Mouse (Mus musculus) brown adipose tissue, adult 24 weeks (tissue): ENCODE measurements around the gene Tmem72. TPM values are rescaled to one million over a fixed set of nuclear protein-coding genes. Genes with fewer than 3 reads are reported as not detected.

ENCODE experiments used
- H3K27ac ChIP-seq: fragments of 200-500 bp; replicated peaks from 2 replicates; pipeline ENCODE4 v1.5.1; 2012; ENCODE audit warnings: low read depth, mild to moderate bottlenecking, low read length
- H3K4me1 ChIP-seq: fragments of 200-500 bp; 2 replicates; pipeline ENCODE4 v1.6.1; 2012; ENCODE audit warnings: low read length, mixed read lengths; ENCODE audit not compliant: control insufficient read depth, insufficient read depth, insufficient read length
- H3K4me3 ChIP-seq: fragments of 200-500 bp; 2 replicates; pipeline ENCODE4 v1.5.1; 2012; ENCODE audit warnings: low read depth, mild to moderate bottlenecking, low read length, moderate library complexity; ENCODE audit not compliant: insufficient read depth
- polyA plus RNA-seq: library from polyadenylated mRNA; stranded (reverse); fragments of >200 nt; gene quantifications from 2 replicates; pipeline ENCODE4 v1.2.4, GENCODE M21; 2012; ENCODE audit not compliant: missing spikeins, insufficient read depth, insufficient read length

The Tmem72 gene
- polyA plus RNA-seq, 1 experiment = not detected

GRCm38 (mm10) chr6:116647763-116648162 lies 69.0 kb downstream of the Tmem72 start:
- peak overlapping the region; percentile 84 for H3K27ac ChIP-seq
- no peak overlapping the region for H3K4me3 ChIP-seq
- H3K4me1 ChIP-seq = peaks cover 50% of the 10 kb centered on the region

GRCm38 (mm10) chr6:116644335-116644734 lies 72.4 kb downstream of the Tmem72 start:
- peak overlapping the region; percentile 99 for H3K27ac ChIP-seq
- peaks cover 49% of the 10 kb centered on the region for H3K4me1 ChIP-seq
- no peak overlapping the region for H3K4me3 ChIP-seq

- H3K4me1 ChIP-seq = peaks cover 50% of the 10 kb centered on the region
- no peak overlapping the region for H3K4me3 ChIP-seq
- H3K27ac ChIP-seq = peak overlapping the region; percentile 99
Observed at GRCm38 (mm10) chr6:116643881-116644280, 72.8 kb downstream of the Tmem72 start.

DNA sequence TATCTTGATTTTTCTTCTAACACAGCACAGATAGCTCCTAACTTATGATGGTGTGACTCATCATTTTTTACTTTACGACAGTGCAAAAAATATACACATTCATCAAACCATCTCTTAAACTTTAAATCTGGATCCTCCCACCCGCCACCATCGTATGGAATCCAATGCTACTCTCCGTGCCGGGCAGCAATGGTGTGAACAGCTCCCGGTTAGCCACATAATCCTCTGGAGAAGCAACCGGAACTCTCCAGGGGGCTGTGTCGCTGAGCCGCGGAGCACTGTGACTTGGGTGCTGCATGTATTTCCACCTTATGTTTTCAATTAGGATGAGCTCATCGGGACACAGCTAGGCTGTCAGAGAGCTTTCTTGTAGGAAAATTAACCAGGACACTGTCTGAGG lies 73.8 kb downstream of the Tmem72 start:
- H3K4me3 ChIP-seq = no peak overlapping the region
- peaks cover 50% of the 10 kb centered on the region for H3K4me1 ChIP-seq
- peak overlapping the region; percentile 99 for H3K27ac ChIP-seq

DNA sequence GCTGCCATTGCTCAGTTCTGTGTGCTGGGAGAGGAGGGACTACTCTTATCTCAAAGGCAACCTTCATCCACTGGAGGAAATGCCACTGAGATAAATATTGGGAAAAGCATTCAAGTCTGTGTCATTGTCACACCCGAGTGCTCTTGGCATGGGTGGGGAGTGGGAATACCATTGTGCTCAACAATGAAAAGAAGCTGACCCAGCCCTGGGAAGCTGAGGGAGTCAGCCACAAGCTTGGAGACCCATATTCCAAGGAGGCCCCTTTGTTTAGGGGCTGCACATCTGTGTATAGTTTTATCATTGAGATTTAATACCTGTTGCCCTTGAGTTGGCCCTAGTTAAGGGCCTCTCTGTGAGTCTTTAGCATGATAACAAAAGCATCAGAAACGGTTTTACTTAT lies 77.0 kb downstream of the Tmem72 start:
- H3K27ac ChIP-seq = peak overlapping the region; percentile 87

GRCm38 (mm10) chr6:116638871-116639270 lies 77.8 kb downstream of the Tmem72 start:
- H3K4me1 ChIP-seq = peaks cover 62% of the 10 kb centered on the region
- H3K4me3 ChIP-seq = no peak overlapping the region
- H3K27ac ChIP-seq = peak overlapping the region; percentile 87

More for the DNA sequence above, 77.0 kb downstream of the Tmem72 start:
- H3K4me1 ChIP-seq = peaks cover 58% of the 10 kb centered on the region
- H3K4me3 ChIP-seq = no peak overlapping the region

GRCm38 (mm10) chr6:116637496-116637895 lies 79.2 kb downstream of the Tmem72 start:
- Histone ChIP-seq H3K27ac (peak overlapping the region; percentile 87; the same call in 1 of the 2 replicates), H3K4me1 (peaks cover 52% of the 10 kb centered on the region), H3K4me3 (no peak overlapping the region)

GRCm38 (mm10) chr6:116636581-116637235 lies 80.0 kb downstream of the Tmem72 start:
- peak overlapping the region; percentile 97 for H3K27ac ChIP-seq
- H3K4me3 ChIP-seq = no peak overlapping the region
- peaks cover 52% of the 10 kb centered on the region for H3K4me1 ChIP-seq

GRCm38 (mm10) chr6:116635251-116636180 lies 81.2 kb downstream of the Tmem72 start:
- H3K27ac ChIP-seq = peak overlapping the region; percentile 98
- peaks cover 50% of the 10 kb centered on the region for H3K4me1 ChIP-seq
- no peak overlapping the region for H3K4me3 ChIP-seq

DNA sequence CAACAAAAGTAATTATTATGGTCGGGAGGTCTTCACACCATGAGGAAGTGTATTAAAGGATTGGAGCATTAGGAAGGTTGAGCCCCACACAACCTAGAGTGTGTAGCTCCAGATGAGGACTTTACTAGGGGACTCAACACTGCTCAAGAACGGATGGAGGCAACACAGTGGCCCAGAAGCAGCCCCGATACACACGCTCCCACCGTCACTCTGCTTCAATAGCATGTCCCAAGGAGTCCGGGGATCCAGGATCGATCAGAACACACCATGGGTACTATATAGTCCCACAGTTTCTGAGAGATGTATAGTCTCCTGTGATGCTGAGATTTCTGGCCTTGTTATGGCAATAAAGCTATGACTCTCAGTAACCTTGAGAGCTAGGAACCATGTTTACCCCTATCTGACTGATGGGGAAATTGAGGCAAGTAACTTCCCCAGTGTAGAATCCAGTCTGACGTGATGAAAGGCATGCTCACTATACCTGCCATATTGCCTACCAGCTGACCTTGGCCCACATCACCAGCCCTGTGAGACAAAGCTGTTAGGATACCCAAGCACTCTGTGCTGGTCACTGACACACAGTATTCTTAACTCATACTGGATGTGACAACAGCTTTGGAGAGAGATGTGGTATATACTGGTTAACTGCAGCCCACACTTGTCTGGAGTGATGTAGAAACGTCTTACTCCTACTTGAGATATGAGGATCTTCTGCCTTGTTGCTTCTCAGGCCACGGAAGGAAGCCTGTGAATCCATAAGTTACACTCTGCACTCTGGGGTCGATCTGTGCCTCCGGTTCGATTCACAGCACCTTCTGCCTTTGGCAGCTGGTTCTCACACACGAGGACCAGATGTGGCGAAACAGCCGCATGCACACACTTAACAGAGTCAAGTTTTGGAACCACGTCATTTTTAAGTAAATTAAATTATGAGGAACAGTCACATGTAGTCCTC lies 82.7 kb downstream of the Tmem72 start:
- Histone ChIP-seq H3K4me1 (peaks cover 41% of the 10 kb centered on the region), H3K27ac (peak overlapping the region; percentile 98), H3K4me3 (no peak overlapping the region)

DNA sequence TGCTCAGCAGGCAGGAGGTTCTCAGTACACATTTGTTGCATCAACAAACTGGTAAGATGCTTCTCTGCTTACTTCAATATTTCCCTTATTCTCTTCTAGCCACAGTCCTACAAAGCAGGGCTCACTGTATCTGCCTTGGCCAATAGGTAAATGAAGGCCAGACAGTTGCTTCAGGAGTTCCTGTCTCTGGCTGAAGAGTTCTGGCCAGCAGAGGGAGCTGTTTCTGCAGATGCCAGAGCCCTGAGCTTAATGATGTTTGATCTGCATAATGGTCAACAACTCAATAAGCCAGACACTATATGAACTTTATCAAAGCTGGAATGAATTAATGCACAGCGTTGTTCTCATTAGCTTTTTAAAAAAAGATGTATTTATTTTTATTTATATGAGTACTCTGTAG lies 84.6 kb downstream of the Tmem72 start:
- Histone ChIP-seq H3K4me3 (no peak overlapping the region), H3K27ac (no peak overlapping the region), H3K4me1 (peaks cover 25% of the 10 kb centered on the region)

DNA sequence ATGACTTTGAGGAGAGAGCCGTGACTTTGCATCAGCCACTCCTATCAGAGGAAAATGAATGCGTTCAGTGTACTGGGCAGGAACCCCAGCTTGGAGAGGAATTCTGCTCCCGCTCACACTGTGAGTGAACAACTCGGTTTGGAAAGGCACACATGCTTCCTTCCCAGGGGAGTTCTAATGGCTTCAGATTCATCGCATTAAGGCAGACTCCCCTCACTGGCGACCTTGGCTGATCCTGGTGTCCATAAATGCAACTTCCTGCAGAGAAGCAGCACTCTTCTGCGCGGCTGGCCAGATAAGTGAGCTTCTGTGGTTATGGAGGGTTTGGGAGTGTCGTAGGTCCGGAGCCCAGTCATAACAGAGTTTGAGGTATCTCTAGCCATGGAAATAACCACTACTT lies 86.9 kb downstream of the Tmem72 start:
- Histone ChIP-seq H3K4me1 (peaks cover 7% of the 10 kb centered on the region; the same call in 1 of the 2 replicates), H3K4me3 (no peak overlapping the region), H3K27ac (no peak overlapping the region)
